Mouse (Mus musculus) hindbrain, embryonic 12.5 days (tissue): ENCODE measurements around the gene Ube2s. TPM values are rescaled to one million over a fixed set of nuclear protein-coding genes. Genes with fewer than 3 reads are reported as not detected.
"Not testable (repeated sequence)": the region's sequence is repeated elsewhere in the genome, so short reads cannot be mapped to it uniquely, and the experiment has no call there.

ENCODE experiments used
- ATAC-seq: fragments of 200-750 bp; cut with Nextera tagmentation; 2 replicates; pipeline ENCODE4 v1.8.0; 2017; ENCODE audit warnings: moderate TSS enrichment; ENCODE audit not compliant: low FRiP score
- H3K27ac ChIP-seq: fragments of 300-500 bp; sonication (generic); 2 replicates; pipeline ENCODE4 v1.5.1; 2016; ENCODE audit warnings: mild to moderate bottlenecking
- H3K27me3 ChIP-seq: fragments of 300-500 bp; sonication (generic); 2 replicates; pipeline ENCODE4 v1.6.1; 2016; ENCODE audit warnings: mild to moderate bottlenecking
- H3K36me3 ChIP-seq: fragments of 300-500 bp; sonication (generic); 2 replicates; pipeline ENCODE4 v1.6.1; 2016; ENCODE audit warnings: mild to moderate bottlenecking
- H3K4me1 ChIP-seq: fragments of 300-500 bp; sonication (generic); 2 replicates; pipeline ENCODE4 v1.6.1; 2016
- H3K4me2 ChIP-seq: fragments of 300-500 bp; sonication (generic); replicated peaks from 2 replicates; pipeline ENCODE4 v1.6.1; 2016; ENCODE audit warnings: mild to moderate bottlenecking
- H3K4me3 ChIP-seq: fragments of 300-500 bp; sonication (generic); 2 replicates; pipeline ENCODE4 v1.5.1; 2016; ENCODE audit warnings: mild to moderate bottlenecking
- H3K9ac ChIP-seq: fragments of 300-500 bp; sonication (generic); 2 replicates; pipeline ENCODE4 v1.6.1; 2016; ENCODE audit warnings: mild to moderate bottlenecking, moderate library complexity
- H3K9me3 ChIP-seq: fragments of 300-500 bp; sonication (generic); replicated peaks from 2 replicates; pipeline ENCODE4 v1.6.1; 2016; ENCODE audit warnings: mild to moderate bottlenecking
- WGBS: fragments of 180-500 bp; shearing (Covaris S2); methylation state at CpG from one replicate; pipeline ENCODE4 v1.1.7; 2016; 5-methylcytosine and 5-hydroxymethylcytosine counted together
- polyA plus RNA-seq: library from polyadenylated mRNA; unstranded; fragments of >200 nt; fragmentation: Nextera tagmentation; extraction: Ambion mirVana; gene quantifications from 2 replicates; pipeline ENCODE4 v1.2.1, GENCODE M21; 2016

Gene Ube2s
- polyA plus RNA-seq, 1 experiment from 2014 or later = 348 TPM

DNA sequence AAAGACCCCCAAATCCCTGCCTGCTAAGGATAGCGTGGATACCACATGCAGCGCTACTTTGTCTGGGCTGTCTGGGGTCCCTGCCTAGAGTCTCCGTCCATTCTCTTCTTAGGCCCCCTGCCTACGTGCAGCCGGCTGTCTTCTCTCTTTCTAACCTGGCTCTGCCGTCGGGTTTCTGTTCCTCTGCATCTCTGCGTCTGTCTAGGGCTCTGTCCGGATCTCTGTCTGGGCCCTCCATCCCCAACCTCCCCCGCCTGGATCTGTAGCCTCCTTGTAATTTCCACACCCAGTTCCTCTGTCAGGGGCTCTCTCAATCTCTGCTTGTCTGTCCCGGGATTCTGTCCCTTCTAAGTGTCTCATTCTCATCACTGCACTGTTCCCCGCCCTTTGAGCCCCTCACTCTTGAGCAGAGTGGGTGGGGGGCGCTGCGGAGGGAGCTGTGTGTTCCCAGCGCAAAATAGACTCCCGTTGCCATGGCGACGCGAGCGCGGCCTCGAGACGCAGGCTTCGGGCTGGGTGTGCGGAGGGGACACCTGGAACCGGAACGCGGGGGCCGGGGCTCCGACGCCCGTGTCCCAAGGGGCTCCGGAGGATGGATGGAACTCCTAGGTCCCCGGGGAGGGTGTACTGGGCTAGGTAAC, 31.3 kb upstream of the Ube2s start:
- under 1% methylated on average over 34 of the region's 34 CpGs for WGBS
- peak overlapping the region; percentile 90 for H3K4me2 ChIP-seq
- peak overlapping the region; percentile 55 for H3K4me3 ChIP-seq
- peak overlapping the region; percentile 79 for H3K27ac ChIP-seq
- H3K9ac ChIP-seq = peak overlapping the region; percentile 69
- no peaks in the 10 kb centered on the region for H3K36me3 ChIP-seq
- no peaks in the 10 kb centered on the region for H3K9me3 ChIP-seq
- H3K27me3 ChIP-seq = peaks cover 38% of the 10 kb centered on the region
- ATAC-seq = peak; percentile 55
- H3K4me1 ChIP-seq = peaks cover 28% of the 10 kb centered on the region

DNA sequence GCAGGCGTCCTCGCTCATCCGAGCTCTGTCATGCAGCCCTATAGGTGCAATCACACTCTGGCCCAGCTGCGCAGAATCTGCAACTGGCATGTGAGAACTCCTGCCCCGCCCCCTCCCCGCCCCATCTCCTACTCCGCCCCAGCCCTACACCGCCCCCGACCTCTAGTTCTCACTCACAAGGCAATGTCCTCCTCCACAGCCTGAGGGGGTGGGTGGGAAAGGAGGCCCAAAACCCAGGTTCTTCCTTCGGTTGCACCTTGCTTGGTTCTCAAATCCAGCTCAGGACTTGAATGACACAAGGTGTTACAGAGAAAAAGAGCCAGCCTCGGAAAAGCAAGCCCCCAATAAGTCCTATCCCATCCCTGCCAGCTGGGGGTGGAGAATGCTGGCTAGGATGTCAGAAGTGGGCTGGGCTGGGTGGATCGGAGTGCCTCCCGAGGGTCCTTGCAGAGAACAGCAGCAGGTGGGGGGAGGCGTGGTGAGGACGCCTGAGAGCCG, 30.3 kb upstream of the Ube2s start:
- peak; percentile 62 for ATAC-seq
- peak overlapping the region; percentile 79 for H3K27ac ChIP-seq
- WGBS = 2% methylated on average over 16 of the region's 16 CpGs
- H3K4me2 ChIP-seq = peak overlapping the region; percentile 90
- peaks cover 44% of the 10 kb centered on the region for H3K27me3 ChIP-seq
- peak overlapping the region; percentile 55 for H3K4me3 ChIP-seq
- H3K4me1 ChIP-seq = peaks cover 28% of the 10 kb centered on the region
- peak overlapping the region; percentile 69 for H3K9ac ChIP-seq
- H3K9me3 ChIP-seq = no peaks in the 10 kb centered on the region
- H3K36me3 ChIP-seq = no peaks in the 10 kb centered on the region

GRCm38 (mm10) chr7:4842077-4842476, 29.7 kb upstream of the Ube2s start:
- WGBS = 48% methylated on average over 5 of the region's 5 CpGs
- 0 out of 2 replicates have a peak overlapping the region, but pooled peaks have one; percentile 55 for H3K4me3 ChIP-seq

DNA sequence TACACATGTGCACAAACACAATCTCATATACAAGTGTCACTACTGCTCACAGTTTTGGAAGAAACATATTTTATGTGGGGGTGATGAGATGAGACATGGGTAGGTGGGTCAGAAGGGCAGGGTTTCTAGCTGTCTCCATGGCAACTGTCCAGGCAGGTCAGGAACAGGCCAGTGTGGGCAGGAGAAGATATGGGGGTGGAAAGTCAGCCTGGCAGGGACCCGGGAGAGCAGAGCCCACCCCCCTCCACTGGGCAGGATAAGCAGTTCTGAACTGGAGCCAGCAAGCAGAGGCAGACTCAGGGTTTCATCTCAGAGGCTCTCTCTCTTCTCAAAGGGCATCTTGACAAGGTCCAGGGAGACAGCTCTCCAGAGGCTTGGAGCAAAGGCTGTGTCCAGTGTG, 25.2 kb upstream of the Ube2s start:
- H3K4me3 ChIP-seq = no peak overlapping the region
- WGBS = 20% methylated on average over 1 of the region's 1 CpGs
- H3K4me2 ChIP-seq = no peak overlapping the region
- no peak overlapping the region for H3K27ac ChIP-seq
- H3K36me3 ChIP-seq = no peaks in the 10 kb centered on the region
- no peak for ATAC-seq
- H3K9ac ChIP-seq = no peak overlapping the region
- peaks cover 66% of the 10 kb centered on the region for H3K27me3 ChIP-seq
- H3K9me3 ChIP-seq = no peaks in the 10 kb centered on the region
- peaks cover 22% of the 10 kb centered on the region for H3K4me1 ChIP-seq

More at GRCm38 (mm10) chr7:4842077-4842476, 29.7 kb upstream of the Ube2s start:
- Histone ChIP-seq H3K9ac (peak overlapping the region; percentile 69; the same call in 1 of the 2 replicates), H3K36me3 (no peaks in the 10 kb centered on the region), H3K4me2 (peak overlapping the region; percentile 90), H3K4me1 (peaks cover 28% of the 10 kb centered on the region), H3K27me3 (peaks cover 50% of the 10 kb centered on the region), H3K27ac (peak overlapping the region; percentile 79), H3K9me3 (no peaks in the 10 kb centered on the region)
- ATAC-seq = 0 out of 2 replicates have a peak, but pooled peaks have one; percentile 2

DNA sequence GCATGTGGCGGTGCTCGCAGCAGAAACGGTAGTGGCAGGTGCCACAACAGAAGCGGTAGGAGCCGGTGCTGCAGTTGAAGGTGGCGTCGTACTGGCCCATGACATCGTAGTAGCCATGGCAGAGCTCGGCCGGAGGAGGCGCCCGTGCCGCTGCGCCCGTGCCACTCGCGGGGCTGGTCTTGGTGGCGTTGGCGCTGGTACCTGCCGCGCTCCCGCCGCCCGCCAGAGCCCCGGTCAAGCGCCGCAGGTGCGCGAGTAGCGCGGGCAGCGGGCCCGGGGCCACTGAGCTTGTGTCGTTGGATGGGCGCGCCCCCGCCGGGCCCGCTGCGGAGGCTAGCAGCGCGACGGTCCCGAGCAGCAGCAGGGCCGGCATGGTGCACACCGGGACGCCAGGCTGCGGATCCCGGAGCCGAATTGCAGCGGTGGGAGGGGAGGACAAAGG, 24.0 kb upstream of the Ube2s start:
- H3K27ac ChIP-seq = peak overlapping the region; percentile 90
- under 1% methylated on average over 50 of the region's 51 CpGs for WGBS
- peak overlapping the region; percentile 84 for H3K9ac ChIP-seq
- peaks cover 66% of the 10 kb centered on the region for H3K27me3 ChIP-seq
- H3K9me3 ChIP-seq = 0 out of 2 replicates have a peak, but pooled peaks cover 3% of the 10 kb centered on the region
- H3K4me2 ChIP-seq = peak overlapping the region; percentile 93
- peaks cover 10% of the 10 kb centered on the region for H3K4me1 ChIP-seq
- H3K36me3 ChIP-seq = 0 out of 2 replicates have a peak, but pooled peaks cover 3% of the 10 kb centered on the region
- peak; percentile 92 for ATAC-seq
- H3K4me3 ChIP-seq = peak overlapping the region; percentile 60

- H3K9ac ChIP-seq = peak overlapping the region; percentile 84
- 0 out of 2 replicates have a peak, but pooled peaks cover 3% of the 10 kb centered on the region for H3K9me3 ChIP-seq
- peak overlapping the region; percentile 60 for H3K4me3 ChIP-seq
- peaks cover 13% of the 10 kb centered on the region for H3K4me1 ChIP-seq
- H3K27me3 ChIP-seq = peaks cover 70% of the 10 kb centered on the region
- peak overlapping the region; percentile 93 for H3K4me2 ChIP-seq
- peak overlapping the region; percentile 90 for H3K27ac ChIP-seq
- WGBS = 5% methylated on average over 34 of the region's 34 CpGs
- peak; percentile 43 for ATAC-seq
- 0 out of 2 replicates have a peak, but pooled peaks cover 3% of the 10 kb centered on the region for H3K36me3 ChIP-seq
These were observed 23.4 kb upstream of the Ube2s start for GRCm38 (mm10) chr7:4835631-4836327.

DNA sequence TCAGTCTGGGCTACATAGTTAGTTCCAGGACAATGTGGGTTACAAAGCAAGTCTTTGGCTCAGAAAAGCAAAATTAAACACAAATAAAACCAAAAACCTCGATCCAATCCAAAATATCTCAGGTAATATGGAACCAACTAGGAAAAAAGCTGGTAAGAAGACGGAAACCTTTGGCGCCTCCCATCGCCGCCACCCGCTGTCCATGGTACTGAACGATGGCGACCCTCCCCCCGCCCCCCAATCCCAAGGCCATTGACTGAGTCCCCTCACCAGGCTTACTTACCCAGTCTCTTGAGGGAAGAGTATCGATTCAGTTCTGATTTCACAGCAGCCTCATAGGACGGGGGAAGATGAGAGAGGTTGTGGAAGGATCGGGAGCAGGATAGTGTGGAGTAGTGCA, 18.1 kb upstream of the Ube2s start:
- Histone ChIP-seq H3K4me2 (no peak overlapping the region), H3K4me3 (no peak overlapping the region), H3K4me1 (0 out of 2 replicates have a peak, but pooled peaks cover 2% of the 10 kb centered on the region), H3K27me3 (peaks cover 52% of the 10 kb centered on the region), H3K9ac (no peak overlapping the region), H3K9me3 (0 out of 2 replicates have a peak, but pooled peaks cover 3% of the 10 kb centered on the region), H3K36me3 (peaks cover 19% of the 10 kb centered on the region), H3K27ac (no peak overlapping the region)
- no peak for ATAC-seq
- 6% methylated on average over 12 of the region's 12 CpGs for WGBS

DNA sequence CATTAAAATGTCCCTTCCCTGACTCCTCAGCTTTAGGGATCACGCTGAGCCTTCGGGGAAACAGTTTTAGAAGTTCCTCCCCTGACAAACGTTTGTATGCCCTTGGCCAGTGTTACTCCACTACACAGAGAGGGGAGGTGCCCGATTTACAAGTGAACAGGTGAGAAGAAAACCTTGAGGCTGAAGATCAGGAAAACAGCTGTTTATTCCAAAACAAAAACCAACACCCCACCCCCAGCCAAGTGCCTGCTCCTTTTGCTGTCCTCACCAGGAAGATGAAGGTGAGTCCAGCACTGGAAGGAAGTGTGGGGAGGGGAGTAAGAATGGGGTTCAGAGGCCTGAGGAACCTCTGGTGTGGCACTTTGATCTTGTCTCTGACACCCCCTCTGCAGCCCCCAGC, 13.0 kb upstream of the Ube2s start:
- Histone ChIP-seq H3K4me1 (no peaks in the 10 kb centered on the region), H3K9ac (no peak overlapping the region), H3K9me3 (no peaks in the 10 kb centered on the region), H3K27me3 (peaks cover 9% of the 10 kb centered on the region), H3K27ac (no peak overlapping the region), H3K4me2 (no peak overlapping the region), H3K4me3 (no peak overlapping the region), H3K36me3 (peaks cover 17% of the 10 kb centered on the region)
- no peak for ATAC-seq
- 56% methylated on average over 4 of the region's 4 CpGs for WGBS

GRCm38 (mm10) chr7:4822162-4822907, 9.9 kb upstream of the Ube2s start:
- H3K9ac ChIP-seq = no peak overlapping the region
- WGBS = 75% methylated on average over 6 of the region's 6 CpGs
- no peaks in the 10 kb centered on the region for H3K27me3 ChIP-seq
- H3K27ac ChIP-seq = no peak overlapping the region
- H3K4me2 ChIP-seq = no peak overlapping the region
- no peaks in the 10 kb centered on the region for H3K36me3 ChIP-seq
- ATAC-seq = no peak
- H3K4me3 ChIP-seq = no peak overlapping the region
- H3K9me3 ChIP-seq = no peaks in the 10 kb centered on the region
- no peaks in the 10 kb centered on the region for H3K4me1 ChIP-seq

GRCm38 (mm10) chr7:4821690-4822089, 9.3 kb upstream of the Ube2s start:
- Histone ChIP-seq H3K4me3 (no peak overlapping the region), H3K4me1 (no peaks in the 10 kb centered on the region), H3K4me2 (no peak overlapping the region), H3K9me3 (no peaks in the 10 kb centered on the region), H3K27me3 (no peaks in the 10 kb centered on the region), H3K27ac (no peak overlapping the region), H3K9ac (no peak overlapping the region), H3K36me3 (no peaks in the 10 kb centered on the region)
- WGBS = 84% methylated on average over 4 of the region's 4 CpGs
- ATAC-seq = no peak

GRCm38 (mm10) chr7:4820925-4821324, 8.5 kb upstream of the Ube2s start:
- H3K9ac ChIP-seq = not testable (repeated sequence)

DNA sequence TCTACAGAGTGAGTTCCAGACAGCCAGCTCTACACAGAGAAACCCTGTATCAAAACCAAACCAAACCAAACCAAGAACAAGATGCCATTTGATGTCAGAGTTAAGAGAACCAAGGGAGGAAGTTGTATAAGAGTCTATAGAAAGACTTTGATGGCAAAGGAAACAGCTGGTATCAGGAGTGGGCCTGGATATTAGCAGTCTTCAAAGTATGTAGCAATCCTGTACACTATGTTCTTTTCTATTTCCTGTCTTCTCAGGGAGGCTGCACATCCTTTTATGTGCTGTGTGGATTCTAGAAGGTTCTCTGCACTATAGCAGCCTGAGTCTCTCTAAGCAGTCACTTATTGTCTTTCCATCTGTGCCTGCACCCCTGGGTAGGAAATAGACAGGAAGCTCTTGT, 4.2 kb upstream of the Ube2s start:
- ATAC-seq = no peak
- H3K9me3 ChIP-seq = no peaks in the 10 kb centered on the region
- no peak overlapping the region for H3K9ac ChIP-seq
- H3K36me3 ChIP-seq = no peaks in the 10 kb centered on the region
- no peak overlapping the region for H3K4me2 ChIP-seq
- no peak overlapping the region for H3K4me3 ChIP-seq
- H3K4me1 ChIP-seq = peaks cover 5% of the 10 kb centered on the region
- no peaks in the 10 kb centered on the region for H3K27me3 ChIP-seq
- H3K27ac ChIP-seq = no peak overlapping the region

More at GRCm38 (mm10) chr7:4820925-4821324, 8.5 kb upstream of the Ube2s start:
- H3K4me3 ChIP-seq, H3K4me1 ChIP-seq, H3K27ac ChIP-seq, H3K27me3 ChIP-seq, H3K36me3 ChIP-seq, ATAC-seq, H3K4me2 ChIP-seq, H3K9me3 ChIP-seq: not testable (repeated sequence)
- 93% methylated on average over 7 of the region's 7 CpGs for WGBS
